ENCODE assay signal across 9 mouse cellular contexts in the genomic region with DNA sequence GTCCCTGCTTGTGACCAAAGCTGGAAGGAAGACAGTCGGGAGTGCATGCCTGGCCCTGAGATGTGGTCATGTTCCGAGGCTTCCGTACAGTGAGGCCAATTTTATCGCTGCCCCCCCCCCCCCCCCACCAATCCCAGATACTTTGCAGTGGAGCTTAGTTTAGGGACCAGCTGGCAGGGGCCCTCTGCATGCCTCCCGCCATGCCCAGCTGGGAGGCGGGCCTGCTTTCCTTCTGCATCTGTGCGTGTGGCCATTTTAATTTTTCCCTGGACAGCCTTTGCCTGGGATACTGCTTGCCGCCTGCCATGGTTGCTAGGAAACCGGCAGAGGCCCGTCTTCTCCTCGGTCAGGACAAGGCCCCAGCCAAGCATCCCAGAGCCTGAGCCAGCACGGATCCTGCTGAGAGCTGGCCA.
DNase-seq lines count a peak whose midpoint lies in the region; TF ChIP-seq lines count a peak whose summit lies in the region.
"Had no signal": no experiment of that assay in that cellular context is flagged by ENCODE, and none has a peak within 500 bp of the region (broad histone marks: within the 10 kb centered on the region; RNA-seq: fewer than 3 reads in every experiment).

No protein-coding gene starts in this region.

- no peak for TF ChIP-seq CTCF in layer of hippocampus, adult 2 months (conservative IDR thresholded peaks at IDR 0.05)

- H3K4me3 ChIP-seq in layer of hippocampus, adult 2 months: no peak overlapping the region
- H3K4me3 ChIP-seq: heart, adult 2 months had no signal

- DNase-seq in Muller cell, postnatal 12 days (ENCODE audit: inconsistent ontology term): peak; percentile 37
- DNase-seq in cerebellum, adult 9-11 months: peak; percentile 45
- peak; percentile 10 to 16 for DNase-seq in frontal cortex, adult 2 months (ENCODE audit: extremely low spot score in 1 of 2, low spot score in 1 of 2)
- peak; percentile 29 to 62 for DNase-seq in layer of hippocampus, adult 2 months (ENCODE audit: low spot score in 2 of 2)
- peak; percentile 64 for DNase-seq in neural tube, embryonic 10.5 days (ENCODE audit: extremely low spot score, low spot score)
- DNase-seq in spleen, postnatal 4 days (ENCODE audit: low spot score in 2 of 2): no peak
- no peak for DNase-seq in B cell, adult 2 months
- no peak for DNase-seq in adrenal gland, adult 8-10 months

- H3K27ac ChIP-seq in layer of hippocampus, adult 2 months: no peak overlapping the region
- H3K27ac ChIP-seq: heart, adult 2 months had no signal

Comparison
In these comparisons a context has a peak if more than half of its experiments do, and no peak if none do; other contexts are left out.
1. DNase-seq: peak in Muller cell, postnatal 12 days (single experiment), cerebellum, adult 9-11 months (single experiment), frontal cortex, adult 2 months (2 of 2), layer of hippocampus, adult 2 months (2 of 2) and neural tube, embryonic 10.5 days (single experiment); none in spleen, postnatal 4 days (0 of 2), B cell, adult 2 months (0 of 2) and adrenal gland, adult 8-10 months (single experiment).